Mouse (Mus musculus) liver, embryonic 12.5 days (tissue): ENCODE measurements around the gene Them5. TPM values are rescaled to one million over a fixed set of nuclear protein-coding genes. Genes with fewer than 3 reads are reported as not detected.

Experiments used
- ATAC-seq: fragments of 200-750 bp; cut with Nextera tagmentation; 2 replicates; pipeline ENCODE4 v1.8.0; 2017; ENCODE audit warnings: moderate number of reproducible peaks, mild to moderate bottlenecking, moderate library complexity
- H3K27ac ChIP-seq: fragments of 300-500 bp; sonication (generic); 2 replicates; pipeline ENCODE4 v1.5.1; 2016; ENCODE audit warnings: mild to moderate bottlenecking
- H3K27me3 ChIP-seq: fragments of 300-500 bp; sonication (generic); replicated peaks from 2 replicates; pipeline ENCODE4 v1.6.1; 2016; ENCODE audit warnings: mild to moderate bottlenecking, moderate library complexity
- H3K36me3 ChIP-seq: fragments of 300-500 bp; sonication (generic); 2 replicates; pipeline ENCODE4 v1.6.1; 2016; ENCODE audit warnings: mild to moderate bottlenecking, moderate library complexity
- H3K4me1 ChIP-seq: fragments of 300-500 bp; sonication (generic); 2 replicates; pipeline ENCODE4 v1.6.1; 2016
- H3K4me2 ChIP-seq: fragments of 300-500 bp; sonication (generic); 2 replicates; pipeline ENCODE4 v1.6.1; 2016; ENCODE audit warnings: mild to moderate bottlenecking, moderate library complexity
- H3K4me3 ChIP-seq: fragments of 300-500 bp; sonication (generic); 2 replicates; pipeline ENCODE4 v1.5.1; 2016; ENCODE audit warnings: mild to moderate bottlenecking, moderate library complexity
- H3K9ac ChIP-seq: fragments of 300-500 bp; sonication (generic); 2 replicates; pipeline ENCODE4 v1.6.1; 2016; ENCODE audit warnings: mild to moderate bottlenecking, moderate library complexity
- H3K9me3 ChIP-seq: fragments of 300-500 bp; sonication (generic); replicated peaks from 2 replicates; pipeline ENCODE4 v1.6.1; 2016; ENCODE audit warnings: mild to moderate bottlenecking, moderate library complexity
- WGBS: fragments of 180-500 bp; shearing (Covaris S2); methylation state at CpG from one replicate; pipeline ENCODE4 v1.1.7; 2016; ENCODE audit not compliant: insufficient replicate concordance; 5-methylcytosine and 5-hydroxymethylcytosine counted together
- polyA plus RNA-seq: library from polyadenylated mRNA; unstranded; fragments of >200 nt; fragmentation: Nextera tagmentation; extraction: Ambion mirVana; gene quantifications from 2 replicates; pipeline ENCODE4 v1.2.1, GENCODE M21; 2016

Gene Them5
- not detected in 2 replicates for polyA plus RNA-seq

- WGBS = 36% methylated on average over 3 of the region's 3 CpGs
- no peak for ATAC-seq
- Histone ChIP-seq H3K4me1 (no peaks in the 10 kb centered on the region), H3K9me3 (no peaks in the 10 kb centered on the region), H3K4me2 (no peak within 1 kb of the TSS), H3K36me3 (no peaks in the 10 kb centered on the region), H3K27me3 (no peaks in the 10 kb centered on the region; the same call in 1 of the 2 replicates), H3K27ac (no peak within 1 kb of the TSS), H3K9ac (no peak within 1 kb of the TSS), H3K4me3 (no peak within 1 kb of the TSS)
These were observed at the start of gene Them5 for GRCm38 (mm10) chr3:94341959-94342422. TSS of gene Them5 (plus strand) at chr3:94342099.

GRCm38 (mm10) chr3:94305457-94305856 is 36.4 kb upstream of the Them5 start:
- no peak overlapping the region for H3K9ac ChIP-seq
- H3K4me3 ChIP-seq = no peak overlapping the region
- no peaks in the 10 kb centered on the region for H3K9me3 ChIP-seq
- no peaks in the 10 kb centered on the region for H3K27me3 ChIP-seq
- H3K4me2 ChIP-seq = no peak overlapping the region
- ATAC-seq = no peak
- H3K27ac ChIP-seq = no peak overlapping the region
- no peaks in the 10 kb centered on the region for H3K36me3 ChIP-seq
- peaks cover 4% of the 10 kb centered on the region; the same call in 1 of the 2 replicates for H3K4me1 ChIP-seq
- WGBS = 15% methylated on average over 1 of the region's 1 CpGs

- H3K27ac ChIP-seq = no peak overlapping the region
- no peak overlapping the region for H3K9ac ChIP-seq
- H3K4me1 ChIP-seq = peaks cover 11% of the 10 kb centered on the region
- ATAC-seq = no peak
- no peaks in the 10 kb centered on the region for H3K36me3 ChIP-seq
- no peak overlapping the region for H3K4me3 ChIP-seq
- H3K9me3 ChIP-seq = no peaks in the 10 kb centered on the region
- no peak overlapping the region for H3K4me2 ChIP-seq
- H3K27me3 ChIP-seq = no peaks in the 10 kb centered on the region
These were observed 34.9 kb upstream of the Them5 start for GRCm38 (mm10) chr3:94306975-94307374.

- H3K4me2 ChIP-seq = peak within 1 kb of the TSS; percentile 80
- H3K4me3 ChIP-seq = peak within 1 kb of the TSS; percentile 63
- WGBS = 2% methylated on average over 47 of the region's 47 CpGs
- peak within 1 kb of the TSS; percentile 81 for H3K27ac ChIP-seq
- H3K9me3 ChIP-seq = no peaks in the 10 kb centered on the region
- H3K4me1 ChIP-seq = peaks cover 11% of the 10 kb centered on the region
- ATAC-seq = peak; percentile 99
- H3K27me3 ChIP-seq = no peaks in the 10 kb centered on the region
- peak within 1 kb of the TSS; percentile 69 for H3K9ac ChIP-seq
- no peaks in the 10 kb centered on the region for H3K36me3 ChIP-seq
These were observed 32.1 kb upstream of the Them5 start, which contains the start of gene Them4 for GRCm38 (mm10) chr3:94309633-94310363. TSS of gene Them4 (plus strand) at chr3:94310089.

- no peaks in the 10 kb centered on the region for H3K36me3 ChIP-seq
- WGBS = 47% methylated on average over 7 of the region's 7 CpGs
These were observed 31.4 kb upstream of the Them5 start for GRCm38 (mm10) chr3:94310491-94310890.

GRCm38 (mm10) chr3:94310911-94311310 is 31.0 kb upstream of the Them5 start:
- no peak for ATAC-seq
- 65% methylated on average over 6 of the region's 6 CpGs for WGBS
- peak overlapping the region; percentile 63 for H3K4me3 ChIP-seq
- peaks cover 11% of the 10 kb centered on the region for H3K4me1 ChIP-seq
- peak overlapping the region; percentile 80 for H3K4me2 ChIP-seq
- no peak overlapping the region for H3K9ac ChIP-seq
- H3K36me3 ChIP-seq = no peaks in the 10 kb centered on the region
- no peak overlapping the region for H3K27ac ChIP-seq
- no peaks in the 10 kb centered on the region for H3K9me3 ChIP-seq
- H3K27me3 ChIP-seq = no peaks in the 10 kb centered on the region

More at GRCm38 (mm10) chr3:94310491-94310890, 31.4 kb upstream of the Them5 start:
- no peak for ATAC-seq
- H3K27me3 ChIP-seq = no peaks in the 10 kb centered on the region
- H3K27ac ChIP-seq = peak overlapping the region; percentile 81
- H3K9me3 ChIP-seq = no peaks in the 10 kb centered on the region
- peak overlapping the region; percentile 80 for H3K4me2 ChIP-seq
- peaks cover 11% of the 10 kb centered on the region for H3K4me1 ChIP-seq
- H3K4me3 ChIP-seq = peak overlapping the region; percentile 63
- H3K9ac ChIP-seq = peak overlapping the region; percentile 69

- Histone ChIP-seq H3K27me3 (no peaks in the 10 kb centered on the region), H3K4me3 (no peak overlapping the region), H3K9me3 (no peaks in the 10 kb centered on the region), H3K4me2 (no peak overlapping the region), H3K9ac (no peak overlapping the region), H3K27ac (no peak overlapping the region), H3K4me1 (peaks cover 11% of the 10 kb centered on the region), H3K36me3 (no peaks in the 10 kb centered on the region)
- WGBS = 80% methylated on average over 4 of the region's 4 CpGs
- ATAC-seq = no peak
These were observed 30.5 kb upstream of the Them5 start for GRCm38 (mm10) chr3:94311376-94311775.

GRCm38 (mm10) chr3:94328681-94329080 is 13.2 kb upstream of the Them5 start:
- H3K36me3 ChIP-seq = peaks cover 4% of the 10 kb centered on the region; the same call in 1 of the 2 replicates
- no peak for ATAC-seq

GRCm38 (mm10) chr3:94334442-94334841 is 7.5 kb upstream of the Them5 start:
- no peaks in the 10 kb centered on the region for H3K9me3 ChIP-seq
- no peak overlapping the region for H3K4me3 ChIP-seq
- no peaks in the 10 kb centered on the region for H3K27me3 ChIP-seq
- ATAC-seq = no peak
- H3K9ac ChIP-seq = no peak overlapping the region
- peaks cover 4% of the 10 kb centered on the region; the same call in 1 of the 2 replicates for H3K36me3 ChIP-seq
- no peak overlapping the region for H3K27ac ChIP-seq
- no peak overlapping the region for H3K4me2 ChIP-seq
- H3K4me1 ChIP-seq = no peaks in the 10 kb centered on the region
- 73% methylated on average over 4 of the region's 4 CpGs for WGBS

More at GRCm38 (mm10) chr3:94328681-94329080, 13.2 kb upstream of the Them5 start:
- no peak overlapping the region for H3K27ac ChIP-seq
- no peaks in the 10 kb centered on the region for H3K27me3 ChIP-seq
- H3K4me2 ChIP-seq = no peak overlapping the region
- no peaks in the 10 kb centered on the region for H3K9me3 ChIP-seq
- H3K9ac ChIP-seq = no peak overlapping the region
- H3K4me3 ChIP-seq = no peak overlapping the region
- H3K4me1 ChIP-seq = no peaks in the 10 kb centered on the region
- WGBS = 62% methylated on average over 3 of the region's 3 CpGs

GRCm38 (mm10) chr3:94338522-94338921 is 3.4 kb upstream of the Them5 start:
- WGBS = 63% methylated on average over 3 of the region's 3 CpGs
- no peak overlapping the region for H3K27ac ChIP-seq
- no peaks in the 10 kb centered on the region for H3K9me3 ChIP-seq
- no peak overlapping the region for H3K9ac ChIP-seq
- no peak for ATAC-seq
- no peaks in the 10 kb centered on the region for H3K4me1 ChIP-seq
- H3K4me2 ChIP-seq = no peak overlapping the region
- no peaks in the 10 kb centered on the region for H3K27me3 ChIP-seq
- H3K36me3 ChIP-seq = no peaks in the 10 kb centered on the region
- no peak overlapping the region for H3K4me3 ChIP-seq

GRCm38 (mm10) chr3:94342552-94342951 is 653 bp downstream of the Them5 start:
- WGBS = 55% methylated on average over 1 of the region's 1 CpGs
- Histone ChIP-seq H3K27me3 (no peaks in the 10 kb centered on the region; the same call in 1 of the 2 replicates), H3K27ac (no peak overlapping the region), H3K4me2 (no peak overlapping the region), H3K4me1 (no peaks in the 10 kb centered on the region), H3K9ac (no peak overlapping the region), H3K36me3 (no peaks in the 10 kb centered on the region), H3K4me3 (no peak overlapping the region), H3K9me3 (no peaks in the 10 kb centered on the region)
- no peak for ATAC-seq

GRCm38 (mm10) chr3:94344182-94344581 is 2.3 kb downstream of the Them5 start:
- no peak overlapping the region for H3K4me3 ChIP-seq
- ATAC-seq = no peak
- WGBS = 65% methylated on average over 2 of the region's 2 CpGs

More at GRCm38 (mm10) chr3:94344182-94344581, 2.3 kb downstream of the Them5 start:
- H3K36me3 ChIP-seq = no peaks in the 10 kb centered on the region
- no peaks in the 10 kb centered on the region for H3K4me1 ChIP-seq
- H3K9me3 ChIP-seq = no peaks in the 10 kb centered on the region
- no peak overlapping the region for H3K27ac ChIP-seq
- no peak overlapping the region for H3K4me2 ChIP-seq
- H3K27me3 ChIP-seq = no peaks in the 10 kb centered on the region; the same call in 1 of the 2 replicates
- no peak overlapping the region for H3K9ac ChIP-seq
